Mouse (Mus musculus) activated CD4-positive, CD25-positive, alpha-beta regulatory T cell, adult 4 months (primary cell): ENCODE results near the gene Kcna7. TPM values are rescaled to one million over a fixed set of nuclear protein-coding genes. Genes with fewer than 3 reads are reported as not detected.

ENCODE experiments used
- ATAC-seq: one replicate; pipeline ENCODE4 v1.8.0; 2017
- polyA plus RNA-seq, 2 experiments: library from polyadenylated mRNA; unstranded; fragments of 100-300 nt; shearing (Covaris generic); gene quantifications; one replicate each; pipeline ENCODE4 v1.2.1; 2017

Gene Kcna7
- polyA plus RNA-seq, 2 experiments from 2014 or later = not detected

DNA sequence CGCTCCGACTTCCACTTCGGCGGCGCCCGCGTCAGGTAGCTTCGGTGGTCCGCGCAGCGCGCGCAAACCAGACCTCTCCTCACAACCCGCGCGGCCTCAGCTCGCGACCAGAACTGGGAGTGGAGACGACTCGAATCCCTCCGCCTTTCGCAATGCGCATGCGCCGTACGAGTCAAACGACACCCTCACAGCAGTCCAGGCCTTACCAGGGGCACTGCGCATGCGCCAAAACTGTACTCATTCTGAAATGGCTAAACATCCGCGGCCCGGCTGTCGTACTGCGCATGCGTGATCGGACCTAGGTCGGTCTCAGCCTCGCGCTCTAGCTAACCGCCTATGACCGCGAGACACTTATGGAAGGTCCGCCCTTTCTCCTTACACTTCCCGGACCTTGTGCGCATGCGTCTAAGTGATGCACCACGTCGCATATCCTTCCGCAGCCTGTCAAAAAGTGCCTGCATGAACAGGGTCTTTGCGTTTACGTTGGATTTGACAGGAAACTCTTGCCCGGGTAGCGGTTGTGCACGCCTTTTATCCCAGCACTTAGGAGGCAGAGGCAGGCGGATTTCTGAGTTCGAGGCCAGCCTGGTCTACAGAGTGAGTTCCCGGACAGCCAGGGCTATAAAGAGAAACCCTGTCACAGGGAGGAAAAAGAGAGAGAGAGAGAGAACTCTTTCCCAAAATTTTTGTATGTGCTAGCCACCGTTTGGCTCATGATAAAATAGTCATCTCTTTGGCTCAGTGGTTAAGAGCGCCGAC, 9.7 kb upstream of the Kcna7 start, which contains the start of gene Snrnp70:
Gene Snrnp70, minus strand, starts transcription at position 165 of the 759 bp plus-strand sequence.
- ATAC-seq = peak; percentile 88

DNA sequence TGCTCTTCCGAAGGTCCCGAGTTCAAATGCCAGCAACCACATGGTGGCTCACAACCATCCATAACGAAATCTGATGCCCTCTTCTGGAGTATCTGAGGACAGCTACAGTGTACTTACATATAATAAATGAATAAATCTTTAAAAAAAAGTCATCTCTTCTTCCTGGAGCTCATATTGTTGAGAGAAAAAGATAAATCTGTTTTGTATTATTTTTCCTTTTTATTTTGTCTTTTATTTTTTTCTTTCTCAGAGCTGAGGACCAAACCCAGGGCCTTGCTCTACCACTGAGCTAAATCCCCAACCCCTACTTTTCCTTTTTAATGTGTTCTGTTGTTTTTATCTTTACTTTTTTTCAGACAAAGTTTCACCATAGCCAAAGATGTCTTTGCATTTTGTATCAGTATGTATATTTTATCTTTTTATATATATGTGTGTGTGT, 9.1 kb upstream of the Kcna7 start:
- ATAC-seq = peak; percentile 26

DNA sequence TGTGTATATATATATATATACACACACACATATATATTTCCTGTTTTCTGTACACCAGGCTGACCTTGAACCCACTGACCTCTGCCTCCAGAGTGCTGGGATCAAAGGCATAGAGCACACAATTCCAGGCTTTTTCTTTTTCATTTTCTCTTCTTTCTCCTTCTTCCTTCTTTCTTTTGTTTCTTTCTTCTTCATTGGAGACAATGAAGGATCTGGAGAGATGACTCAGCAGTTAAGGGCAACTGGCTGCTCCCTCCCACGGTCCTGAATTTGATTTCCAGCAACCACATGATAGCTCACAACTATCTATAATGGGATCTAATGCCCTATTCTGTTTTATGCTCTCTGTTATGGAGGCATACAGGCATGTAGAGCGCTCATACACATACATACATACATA, 8.7 kb upstream of the Kcna7 start:
- no peak for ATAC-seq

DNA sequence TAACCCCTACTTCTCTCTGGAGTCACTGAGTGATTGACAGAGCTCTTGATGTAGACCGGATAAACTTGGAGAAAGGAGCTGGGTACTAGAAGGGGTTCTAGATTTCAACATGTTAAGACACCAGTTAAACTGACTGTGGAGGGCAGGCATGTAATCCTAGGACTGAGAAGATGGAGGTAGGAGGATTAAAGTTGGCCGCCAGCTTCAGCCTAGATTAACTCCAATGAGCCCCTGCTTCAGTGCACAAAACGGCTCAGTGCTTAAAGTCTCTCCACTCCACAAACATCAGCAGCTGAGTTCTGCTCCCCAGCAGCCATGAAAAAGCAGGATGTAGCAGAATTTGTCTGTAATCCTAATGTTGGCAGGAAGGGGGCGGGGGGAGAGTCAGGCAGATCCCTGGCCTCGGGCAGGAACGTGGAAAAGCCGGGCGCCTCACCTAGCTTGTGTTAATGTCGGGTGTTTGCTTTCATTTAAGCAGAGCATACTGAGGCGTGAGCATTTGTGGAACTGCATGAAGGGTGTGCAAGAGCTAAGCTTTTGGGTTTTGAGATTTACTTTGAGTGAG, 3.9 kb upstream of the Kcna7 start:
- ATAC-seq = no peak

DNA sequence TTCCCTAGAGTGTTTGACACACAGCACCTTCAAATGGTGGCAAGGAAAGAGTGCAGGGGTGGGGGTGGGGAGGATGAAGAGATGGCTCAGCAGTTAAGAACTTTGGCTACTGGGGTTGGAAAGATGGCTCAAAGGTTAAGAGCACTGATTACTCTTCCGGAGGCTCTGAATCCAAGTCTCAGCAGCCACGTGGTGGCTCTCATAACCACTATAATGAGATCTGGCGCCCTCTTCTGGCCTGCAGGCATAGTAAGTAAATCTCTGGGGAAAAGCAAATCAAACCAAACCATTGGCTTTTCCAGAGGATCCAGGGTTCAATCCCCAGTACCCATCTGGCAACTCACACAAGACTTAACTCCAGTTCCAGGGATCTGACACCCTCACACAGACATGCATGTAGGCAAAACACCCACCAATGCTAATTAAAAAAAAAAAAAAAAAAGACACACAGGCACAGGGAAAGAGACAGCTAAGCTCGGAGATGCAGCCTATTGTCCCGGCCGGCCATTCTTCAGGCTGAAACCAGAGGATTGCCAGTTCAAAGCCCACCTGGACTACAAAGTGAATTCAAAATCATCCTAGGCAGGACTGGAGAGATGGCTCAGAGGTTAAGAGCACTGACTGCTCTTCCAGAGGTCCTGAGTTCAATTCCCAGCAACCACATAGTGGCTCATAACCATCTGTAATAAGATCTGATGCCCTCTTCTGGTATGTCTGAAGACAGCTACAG, 1.8 kb upstream of the Kcna7 start:
- peak; percentile 78 for ATAC-seq

DNA sequence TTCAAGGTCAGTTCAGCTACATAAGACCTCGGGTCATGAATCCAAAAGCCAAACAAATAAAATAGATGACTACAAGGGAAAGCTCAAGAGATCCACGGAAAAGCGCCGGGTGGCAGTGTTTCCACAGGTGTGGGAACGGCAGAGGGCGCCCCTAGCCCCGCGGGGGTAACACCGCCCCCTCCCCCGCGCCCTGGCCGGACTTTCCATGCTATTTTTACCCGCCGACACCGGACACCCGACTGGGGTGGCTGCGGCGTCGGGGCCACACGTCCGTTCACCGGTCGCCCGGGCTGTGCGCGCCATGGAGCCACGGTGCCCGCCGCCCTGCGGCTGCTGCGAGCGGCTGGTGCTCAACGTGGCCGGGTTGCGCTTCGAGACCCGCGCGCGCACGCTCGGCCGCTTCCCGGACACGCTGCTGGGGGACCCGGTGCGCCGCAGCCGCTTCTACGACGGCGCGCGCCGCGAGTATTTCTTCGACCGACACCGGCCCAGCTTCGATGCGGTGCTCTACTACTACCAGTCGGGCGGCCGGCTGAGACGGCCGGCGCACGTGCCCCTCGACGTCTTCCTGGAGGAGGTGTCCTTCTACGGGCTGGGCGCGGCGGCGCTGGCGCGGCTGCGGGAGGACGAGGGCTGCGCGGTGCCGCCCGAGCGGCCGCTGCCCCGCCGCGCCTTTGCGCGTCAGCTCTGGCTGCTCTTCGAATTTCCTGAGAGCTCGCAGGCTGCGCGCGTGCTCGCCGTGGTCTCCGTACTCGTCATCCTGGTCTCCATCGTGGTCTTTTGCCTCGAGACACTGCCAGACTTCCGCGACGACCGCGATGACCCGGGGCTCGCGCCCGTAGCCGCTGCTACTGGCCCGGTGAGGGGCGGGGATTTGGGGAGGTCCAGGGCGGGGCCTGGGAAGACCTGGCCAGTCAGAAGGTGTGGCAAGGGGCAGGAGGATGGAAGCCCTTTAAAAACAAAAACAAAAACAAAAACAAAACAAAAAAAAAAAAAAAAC, 1.0 kb downstream of the Kcna7 start:
- no peak for ATAC-seq

DNA sequence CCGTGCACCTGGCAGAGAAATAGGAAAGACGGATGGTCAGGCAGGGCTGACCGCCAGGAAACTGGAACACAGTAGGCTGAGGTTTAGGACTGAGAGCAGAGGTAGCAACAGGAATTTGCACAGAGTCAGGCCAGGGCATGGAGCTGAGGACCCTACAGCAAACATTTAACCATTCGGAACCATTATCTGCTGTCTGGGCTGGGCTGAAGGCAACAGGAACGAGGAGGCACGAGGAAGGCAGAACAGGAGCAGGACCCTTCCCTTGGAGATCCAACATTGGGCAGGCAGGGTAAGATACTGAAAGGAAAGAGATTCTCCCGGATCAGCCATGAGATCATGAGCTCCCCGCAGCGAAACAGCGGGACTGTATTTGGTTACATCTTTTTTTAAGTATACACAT, 2.4 kb downstream of the Kcna7 start:
- ATAC-seq = no peak

DNA sequence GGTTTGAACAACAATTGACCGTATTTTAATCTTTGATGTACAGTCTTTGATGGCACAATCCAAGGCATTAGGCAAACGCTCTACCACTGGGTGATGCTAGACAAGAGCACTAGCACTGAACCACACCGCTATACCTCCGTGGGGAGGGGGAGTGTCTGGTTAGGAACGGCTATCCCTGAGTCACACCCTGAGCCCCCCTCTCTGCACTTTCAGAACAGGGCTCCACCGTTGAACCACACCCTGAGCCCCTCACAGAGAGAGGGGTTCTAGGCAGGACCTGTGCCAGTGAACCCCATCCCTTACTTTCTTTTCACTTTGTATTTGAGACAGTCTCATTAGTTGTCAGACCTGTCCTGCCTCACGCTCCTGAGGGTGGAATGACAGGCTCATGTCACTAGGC, 2.9 kb downstream of the Kcna7 start:
- no peak for ATAC-seq

DNA sequence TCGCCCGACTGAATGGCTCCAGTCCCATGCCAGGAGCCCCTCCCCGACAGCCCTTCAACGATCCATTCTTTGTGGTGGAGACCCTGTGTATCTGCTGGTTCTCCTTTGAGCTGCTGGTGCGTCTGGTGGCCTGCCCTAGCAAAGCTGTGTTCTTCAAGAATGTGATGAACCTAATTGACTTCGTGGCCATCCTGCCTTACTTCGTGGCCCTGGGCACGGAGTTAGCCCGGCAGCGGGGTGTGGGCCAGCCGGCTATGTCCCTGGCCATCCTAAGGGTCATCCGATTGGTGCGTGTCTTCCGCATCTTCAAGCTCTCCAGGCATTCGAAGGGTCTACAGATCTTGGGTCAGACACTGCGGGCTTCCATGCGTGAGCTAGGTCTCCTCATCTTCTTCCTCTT, 3.5 kb downstream of the Kcna7 start:
- ATAC-seq = no peak

DNA sequence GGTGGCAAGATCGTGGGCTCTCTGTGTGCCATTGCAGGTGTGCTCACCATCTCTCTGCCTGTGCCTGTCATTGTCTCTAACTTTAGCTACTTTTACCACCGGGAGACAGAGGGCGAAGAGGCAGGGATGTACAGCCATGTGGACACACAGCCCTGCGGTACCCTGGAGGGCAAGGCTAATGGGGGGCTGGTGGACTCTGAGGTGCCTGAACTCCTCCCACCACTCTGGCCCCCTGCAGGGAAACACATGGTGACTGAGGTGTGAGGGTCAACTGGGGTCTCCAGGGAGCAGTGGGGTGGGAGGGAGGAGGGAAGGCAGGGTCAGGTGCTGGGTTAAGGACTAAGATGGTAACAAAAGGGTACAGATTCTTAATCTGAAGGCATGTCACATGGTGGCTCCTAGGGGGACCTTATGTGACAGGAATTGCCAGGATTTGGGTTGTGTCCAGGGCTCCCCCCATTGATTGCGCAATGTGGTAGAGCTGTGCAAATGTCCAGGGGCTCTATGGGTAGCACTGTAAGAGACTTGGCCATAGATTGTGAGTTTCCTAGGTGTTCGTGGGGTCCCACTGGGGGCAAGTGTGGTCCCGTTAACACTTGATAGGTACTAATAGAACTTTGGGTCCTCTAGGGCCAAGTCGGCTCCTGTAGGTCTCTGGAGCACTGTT, 4.2 kb downstream of the Kcna7 start:
- no peak for ATAC-seq

DNA sequence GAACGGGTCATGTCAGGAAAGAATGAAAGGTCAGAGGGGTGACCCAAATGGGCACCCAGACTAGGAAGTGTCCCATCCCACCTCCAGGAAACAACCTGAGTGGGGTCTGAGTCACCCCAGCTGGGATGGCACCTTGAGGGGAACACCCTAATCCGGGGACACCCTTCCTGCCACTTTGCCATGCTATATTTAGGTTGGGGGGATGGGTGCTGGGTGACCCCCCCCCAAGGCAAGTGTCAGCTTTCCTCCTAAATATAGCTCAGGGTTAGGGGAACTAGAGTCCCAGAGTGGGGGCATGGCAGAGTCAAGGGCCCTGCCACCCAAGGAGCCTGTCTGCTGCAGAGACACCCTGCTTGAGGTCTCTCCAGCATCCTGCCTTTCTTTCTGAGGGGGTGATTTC, 7.0 kb downstream of the Kcna7 start:
- ATAC-seq = no peak

DNA sequence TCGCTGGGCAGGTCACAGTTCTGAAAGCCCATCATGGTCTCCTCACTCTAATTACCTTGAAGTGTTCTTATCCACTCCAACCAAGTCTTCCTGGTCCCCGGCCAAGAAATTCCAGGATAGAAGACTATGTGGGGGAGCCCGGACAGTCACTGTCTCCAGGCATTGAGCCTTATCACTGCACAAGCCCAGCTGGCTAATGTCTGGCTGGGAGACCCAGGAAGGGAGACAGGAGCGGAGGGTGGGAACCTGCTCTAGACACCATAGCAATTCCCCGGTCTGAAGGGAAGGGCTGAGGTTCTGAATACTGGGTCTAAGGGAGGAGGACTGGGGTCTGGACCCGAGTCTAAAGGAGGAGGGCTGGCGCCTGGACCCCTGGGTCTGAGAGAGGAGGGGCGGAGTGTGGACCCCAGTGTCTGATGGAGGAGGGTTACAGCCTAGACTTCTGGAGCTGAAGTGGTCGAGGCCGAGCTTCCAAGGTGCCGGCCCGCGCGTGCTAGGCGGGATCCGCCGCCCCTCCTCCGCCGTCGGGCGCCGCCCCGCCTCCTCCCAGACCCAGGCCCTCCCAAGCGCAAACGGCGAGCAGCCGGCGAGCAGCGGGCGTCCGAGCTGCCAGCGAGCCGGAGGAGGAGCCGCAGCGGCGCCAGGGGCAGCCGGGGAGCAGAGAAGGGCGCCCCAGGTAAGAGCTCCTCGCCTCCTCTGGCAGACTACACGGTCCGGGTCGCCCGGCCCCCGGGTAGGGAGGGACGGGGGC, 7.8 kb downstream of the Kcna7 start, which contains the start of gene Ntf5:
Gene Ntf5, plus strand, starts transcription at position 583 of the 751 bp plus-strand sequence.
- no peak for ATAC-seq

DNA sequence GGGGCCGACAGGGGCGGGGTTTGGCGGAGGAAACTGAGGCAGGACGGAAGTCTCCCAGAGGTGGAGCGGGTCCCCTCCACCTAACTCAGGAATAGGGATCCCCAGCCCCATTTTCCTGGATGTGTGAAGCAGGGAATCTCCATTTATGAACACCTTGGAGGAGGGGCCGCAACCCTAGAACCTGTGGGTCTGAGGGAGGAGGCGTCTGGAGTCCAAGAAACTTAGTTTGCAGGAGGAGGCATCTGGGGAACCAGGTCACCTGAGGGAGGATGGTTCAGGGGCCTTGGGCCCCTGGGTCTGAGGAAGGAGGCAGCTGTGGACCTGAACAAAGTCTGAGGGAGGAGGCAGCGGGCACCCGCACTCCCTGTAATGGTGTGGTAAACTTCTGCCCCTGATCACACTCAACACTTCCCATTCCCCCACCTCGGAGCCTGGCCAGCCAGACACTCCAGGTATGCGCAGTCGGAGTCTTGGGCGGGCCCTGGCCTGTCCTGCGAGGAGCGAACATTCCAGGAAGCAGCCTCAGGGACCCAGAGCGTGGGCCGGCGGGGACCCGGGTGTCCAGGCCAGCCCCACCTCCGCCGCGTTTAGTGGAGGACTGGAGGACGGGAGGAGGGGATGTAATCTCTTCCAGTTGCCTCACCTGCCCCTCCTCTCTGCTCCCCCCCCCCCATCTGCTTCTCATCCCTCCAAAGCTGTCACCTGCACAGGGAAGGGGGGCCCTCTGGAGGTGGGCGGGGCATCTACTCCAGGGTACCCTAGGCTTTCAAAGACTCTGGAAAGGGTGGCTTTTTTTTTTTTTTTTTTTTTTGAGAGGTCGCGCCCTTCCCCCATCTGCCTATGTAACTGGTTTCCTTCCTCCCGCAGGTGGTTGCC, 8.6 kb downstream of the Kcna7 start:
- no peak for ATAC-seq

DNA sequence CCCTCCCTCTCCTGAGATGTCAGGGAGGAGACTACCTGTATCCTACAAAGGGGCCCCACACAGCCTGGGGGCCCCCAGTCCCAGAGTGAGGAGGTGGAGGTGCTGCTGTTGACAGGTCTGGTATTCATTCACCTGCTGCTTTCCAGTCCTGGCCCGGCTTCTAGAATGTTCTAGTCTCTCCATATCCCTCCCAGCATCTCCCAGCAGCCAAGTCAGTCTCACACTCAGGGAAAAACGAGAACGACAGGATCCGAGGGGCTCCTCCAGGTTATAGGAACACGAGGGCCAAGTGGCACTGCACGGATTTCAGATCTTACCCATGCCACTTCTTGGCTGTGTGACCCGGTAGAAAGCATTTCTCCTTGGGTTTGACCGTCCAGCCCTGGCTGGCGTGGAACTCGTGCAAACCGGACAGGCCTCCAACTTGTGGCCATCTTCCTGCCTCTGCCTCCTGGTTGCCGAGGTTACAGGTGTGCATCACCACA, 9.3 kb downstream of the Kcna7 start:
- ATAC-seq = no peak

DNA sequence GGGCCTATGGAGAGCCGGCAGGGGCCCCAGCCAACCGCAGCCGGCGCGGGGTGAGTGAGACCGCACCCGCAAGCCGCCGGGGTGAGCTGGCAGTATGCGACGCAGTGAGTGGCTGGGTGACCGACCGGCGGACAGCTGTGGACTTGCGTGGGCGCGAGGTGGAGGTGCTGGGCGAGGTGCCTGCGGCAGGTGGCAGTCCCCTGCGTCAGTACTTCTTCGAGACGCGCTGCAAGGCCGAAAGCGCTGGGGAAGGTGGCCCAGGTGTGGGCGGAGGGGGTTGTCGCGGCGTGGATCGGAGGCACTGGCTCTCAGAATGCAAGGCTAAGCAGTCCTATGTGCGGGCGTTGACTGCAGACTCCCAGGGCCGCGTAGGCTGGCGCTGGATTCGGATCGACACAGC, 10.2 kb downstream of the Kcna7 start:
- peak; percentile 36 for ATAC-seq

DNA sequence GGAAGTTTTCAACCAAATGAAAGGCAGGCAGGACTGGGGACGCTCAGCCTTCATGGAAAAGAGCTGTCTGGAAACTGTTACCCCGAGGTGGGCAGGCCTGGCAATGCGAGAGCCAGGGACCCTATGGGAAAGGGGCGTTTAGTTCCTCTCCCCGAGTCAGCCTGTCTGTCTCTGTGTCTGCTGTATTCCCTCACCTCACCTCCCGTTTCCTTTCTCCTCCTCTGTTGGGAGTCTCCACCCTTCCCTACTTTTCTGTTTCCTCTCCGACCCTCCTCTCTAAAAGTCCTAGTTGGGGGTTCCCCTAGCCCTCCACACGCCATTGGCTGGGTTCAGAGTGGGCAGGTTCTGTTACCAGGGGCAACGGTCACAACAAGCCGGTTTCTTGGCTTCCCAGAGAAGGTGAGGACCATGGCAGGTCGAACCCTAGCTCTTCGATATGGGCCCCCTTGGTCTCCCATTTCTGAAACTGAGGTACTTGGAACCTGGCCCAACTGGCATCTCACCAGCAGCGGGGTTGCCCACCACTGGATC, 12.6 kb downstream of the Kcna7 start:
- no peak for ATAC-seq

DNA sequence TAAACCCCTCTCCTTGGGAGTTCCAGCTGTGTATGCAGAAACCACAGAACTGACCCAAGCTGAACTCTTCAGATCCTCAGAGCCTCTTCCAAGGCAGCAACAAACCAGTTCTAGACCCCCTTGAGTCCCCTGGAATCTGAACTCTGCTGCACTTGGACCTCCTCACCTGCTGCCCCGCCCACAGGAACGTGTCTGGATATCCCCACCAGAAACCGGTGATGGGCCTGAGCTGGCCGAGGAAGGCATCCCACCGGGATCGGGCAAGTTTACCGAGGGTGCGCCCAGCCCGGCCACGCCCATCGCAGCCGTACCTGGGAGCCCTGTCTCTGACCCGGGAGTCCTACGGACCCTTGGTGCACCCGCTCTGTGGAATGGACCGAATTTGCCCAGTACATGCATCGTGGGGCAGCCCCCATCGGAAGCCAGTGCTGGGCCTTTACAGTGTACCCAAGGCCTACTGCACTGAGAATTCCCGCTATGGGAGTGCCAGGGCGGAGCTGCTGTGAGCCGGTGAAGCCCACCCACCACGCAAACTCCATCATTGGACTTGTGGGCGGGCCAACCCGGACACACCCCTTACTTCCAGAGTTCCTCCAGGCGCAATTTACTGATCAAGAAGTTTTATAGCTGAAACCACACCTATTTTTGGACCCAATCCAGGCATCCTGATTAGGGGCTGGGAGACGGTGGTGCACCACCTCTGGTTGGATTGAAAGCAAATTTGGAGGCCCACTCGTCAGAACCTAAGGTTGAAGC, 14.6 kb downstream of the Kcna7 start:
- ATAC-seq = no peak

DNA sequence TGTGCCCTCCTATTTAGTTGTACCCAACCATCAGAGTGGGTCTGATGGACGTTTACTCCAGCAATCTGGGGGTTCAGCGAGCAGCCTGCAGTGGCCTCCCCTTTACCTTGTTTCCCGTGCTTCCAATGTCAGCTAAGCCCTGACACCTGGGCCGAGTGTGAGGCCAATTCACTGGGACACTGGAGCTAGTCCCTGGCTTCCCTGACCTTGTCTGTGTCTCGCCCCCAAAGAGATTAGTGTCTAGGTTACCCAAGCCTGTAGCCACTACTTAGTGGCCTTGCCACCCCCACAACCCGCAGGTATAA, 15.1 kb downstream of the Kcna7 start, which contains the start of gene Lhb:
Gene Lhb, plus strand, starts transcription at position 206 of the 305 bp plus-strand sequence.
- no peak for ATAC-seq

DNA sequence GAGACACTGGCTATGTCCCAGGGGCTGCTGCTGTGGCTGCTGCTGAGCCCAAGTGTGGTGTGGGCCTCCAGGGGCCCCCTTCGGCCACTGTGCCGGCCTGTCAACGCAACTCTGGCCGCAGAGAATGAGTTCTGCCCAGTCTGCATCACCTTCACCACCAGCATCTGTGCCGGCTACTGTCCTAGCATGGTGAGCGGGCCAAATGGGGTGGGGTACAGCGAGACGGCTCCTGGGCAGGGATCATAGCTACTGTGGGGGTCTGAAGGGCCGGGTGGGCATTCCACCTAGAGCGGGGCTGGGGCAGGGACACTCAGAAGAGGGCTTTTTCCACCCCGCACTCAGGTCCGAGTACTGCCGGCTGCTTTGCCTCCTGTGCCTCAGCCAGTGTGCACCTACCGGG, 15.7 kb downstream of the Kcna7 start:
- no peak for ATAC-seq
